Mouse (Mus musculus) gastrocnemius, postnatal 10 days (tissue): ENCODE data around the gene Gramd1a. TPM values are rescaled to one million over a fixed set of nuclear protein-coding genes. Genes with fewer than 3 reads are reported as not detected.

ENCODE experiments used
- DNase-seq: peaks from one replicate; pipeline ENCODE4 v3.0.0; 2021; ENCODE audit warnings: mixed read lengths
- total RNA-seq, 2 experiments: library from RNA; stranded (reverse); gene quantifications; 2 replicates each; pipeline ENCODE4 v1.2.3; 2021

Gene Gramd1a
- total RNA-seq, 2 experiments from 2014 or later = 35.0 to 35.8 TPM

DNA sequence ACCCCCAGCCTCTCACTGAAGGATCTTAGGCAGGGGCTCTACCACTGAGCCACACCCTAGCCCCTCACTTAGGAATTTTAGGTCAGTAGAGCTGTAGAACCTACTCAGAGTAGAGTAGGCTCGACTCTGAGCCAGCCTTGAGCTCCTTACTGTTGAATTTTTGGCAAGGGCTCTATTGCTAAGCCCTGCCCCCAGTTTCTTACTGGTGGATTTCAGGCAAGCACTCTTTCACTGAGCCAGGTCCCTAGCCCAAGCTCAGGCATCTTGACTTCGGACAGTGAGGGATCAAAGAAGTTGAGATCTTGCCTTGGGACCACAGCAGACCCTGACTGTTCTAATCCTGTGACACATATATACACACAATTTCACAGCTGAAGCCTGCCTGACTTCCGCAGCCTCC, 32.0 kb downstream of the Gramd1a start:
- DNase-seq = no peak

DNA sequence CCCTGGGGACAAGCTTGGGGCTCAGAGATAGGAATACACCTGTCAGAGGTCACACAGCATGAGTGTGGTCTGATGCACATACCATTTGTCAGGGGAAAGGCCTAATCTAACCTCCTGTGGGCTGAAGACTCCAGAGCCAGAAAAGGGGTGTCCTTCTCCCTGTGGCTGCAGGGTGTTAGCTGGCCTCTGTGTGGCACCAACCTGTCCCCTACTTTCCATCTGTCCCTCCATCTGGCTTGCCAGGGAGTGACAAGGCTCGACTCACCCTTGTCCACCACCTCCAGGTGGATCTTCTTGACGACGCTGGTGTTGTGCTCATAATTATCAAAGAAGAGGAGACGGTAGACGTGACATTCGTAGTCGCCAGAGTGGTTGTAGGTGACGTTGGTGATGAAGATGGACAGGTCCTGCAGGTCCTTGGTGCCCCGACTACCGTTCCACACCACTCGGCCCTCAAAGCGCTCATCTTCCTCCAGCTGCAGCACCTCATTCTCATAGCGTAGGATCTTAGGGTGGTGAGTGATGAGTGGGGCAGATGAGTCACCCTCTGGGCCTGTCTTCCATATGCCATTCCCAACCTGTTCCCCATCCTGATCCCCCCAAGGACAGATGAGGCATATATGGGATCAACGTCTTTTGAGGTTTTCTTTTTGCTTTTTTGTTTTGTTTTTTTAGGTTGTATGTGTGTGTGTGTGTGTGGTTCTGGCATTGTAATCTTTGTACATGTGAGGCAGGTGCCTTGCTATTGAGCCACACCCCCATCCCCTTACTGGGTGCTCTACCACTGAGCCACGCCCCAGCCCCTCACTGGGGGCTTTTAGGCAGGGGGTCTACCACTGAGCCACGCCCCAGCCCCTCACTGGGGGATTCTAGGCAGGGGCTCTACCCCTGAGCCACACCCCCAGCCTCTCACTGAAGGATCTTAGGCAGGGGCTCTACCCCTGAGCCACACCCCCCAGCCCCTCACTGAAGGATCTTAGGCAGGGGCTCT, 32.8 kb downstream of the Gramd1a start:
- DNase-seq = no peak

DNA sequence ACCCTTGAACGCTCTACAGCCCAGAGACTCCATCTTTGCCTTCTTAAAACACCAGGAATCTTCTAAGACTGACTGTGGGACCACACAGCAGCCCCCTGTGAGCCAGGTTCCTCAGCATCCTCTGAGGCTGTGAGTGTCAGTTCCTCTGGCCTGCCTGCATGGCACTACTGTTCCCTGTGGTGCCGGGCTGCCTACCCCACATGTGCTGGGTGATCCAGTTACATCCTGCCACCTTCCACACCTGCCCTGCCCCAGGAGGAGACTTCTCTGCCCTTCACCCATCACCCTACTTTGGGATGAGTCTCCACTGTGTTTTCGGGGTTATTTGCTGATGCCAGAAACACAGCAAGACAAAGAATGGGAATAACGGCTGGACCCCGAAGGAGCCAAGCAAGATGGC, 36.1 kb downstream of the Gramd1a start:
- DNase-seq = no peak

DNA sequence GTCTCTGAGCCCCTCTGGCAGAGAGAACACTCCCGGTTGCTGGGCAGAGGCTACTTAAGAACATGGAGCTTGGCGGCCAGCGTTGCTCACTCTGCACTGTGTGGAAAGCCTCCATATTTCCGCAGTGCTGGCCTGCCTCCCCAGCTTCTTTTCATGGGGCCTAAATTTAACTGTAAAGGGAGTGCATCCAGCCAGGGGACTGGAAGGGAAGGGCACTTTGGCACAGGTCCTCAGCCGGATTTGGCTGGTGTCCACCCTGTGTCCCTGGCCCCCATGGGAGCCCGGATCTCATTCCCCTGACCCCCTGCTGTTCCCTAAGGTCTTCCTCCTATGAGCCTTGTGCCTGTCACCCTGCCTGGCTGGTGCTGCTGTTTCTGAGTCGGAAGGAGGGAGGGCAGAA, 37.2 kb downstream of the Gramd1a start:
- DNase-seq = peak; percentile 65

DNA sequence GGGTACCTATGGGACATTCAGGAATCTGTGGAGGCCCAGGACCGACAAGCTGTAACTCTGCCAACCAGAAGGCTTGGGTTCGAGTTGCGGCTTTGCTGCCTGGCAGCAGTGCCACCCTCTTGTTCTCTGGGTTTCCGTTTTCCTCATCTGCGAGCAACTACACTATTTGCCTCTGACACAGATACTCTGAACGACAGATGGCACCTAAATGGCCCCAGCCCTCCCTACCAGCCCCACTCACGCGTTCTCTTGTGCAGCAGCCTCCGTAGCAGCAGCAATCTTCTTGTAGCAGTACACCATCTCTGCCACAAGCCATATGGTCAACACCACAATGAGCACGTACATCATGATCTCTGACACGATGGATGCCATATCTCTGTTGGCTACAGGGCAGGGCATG, 38.2 kb downstream of the Gramd1a start:
- DNase-seq = no peak

DNA sequence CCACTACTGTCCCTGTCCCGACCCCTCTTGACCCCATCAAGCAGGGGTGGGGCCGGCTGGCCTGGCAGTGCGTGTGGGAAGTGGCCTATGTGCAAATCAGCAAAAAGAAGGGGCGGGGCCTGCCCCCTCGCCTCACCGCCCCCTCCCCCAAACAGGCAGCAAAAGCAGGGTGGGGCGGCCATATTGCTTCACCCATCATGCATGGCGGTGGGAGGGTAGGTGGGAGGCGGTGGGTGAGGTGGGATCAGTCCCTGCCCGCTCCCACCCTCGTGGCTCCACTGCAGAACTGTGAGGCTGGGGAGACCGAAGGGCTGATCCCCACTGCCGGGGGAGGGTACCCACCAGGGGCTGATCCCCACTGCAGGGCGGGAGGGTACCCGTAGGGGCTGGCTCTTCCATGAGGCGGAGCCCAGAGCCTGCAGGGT, 39.0 kb downstream of the Gramd1a start:
- DNase-seq = no peak

DNA sequence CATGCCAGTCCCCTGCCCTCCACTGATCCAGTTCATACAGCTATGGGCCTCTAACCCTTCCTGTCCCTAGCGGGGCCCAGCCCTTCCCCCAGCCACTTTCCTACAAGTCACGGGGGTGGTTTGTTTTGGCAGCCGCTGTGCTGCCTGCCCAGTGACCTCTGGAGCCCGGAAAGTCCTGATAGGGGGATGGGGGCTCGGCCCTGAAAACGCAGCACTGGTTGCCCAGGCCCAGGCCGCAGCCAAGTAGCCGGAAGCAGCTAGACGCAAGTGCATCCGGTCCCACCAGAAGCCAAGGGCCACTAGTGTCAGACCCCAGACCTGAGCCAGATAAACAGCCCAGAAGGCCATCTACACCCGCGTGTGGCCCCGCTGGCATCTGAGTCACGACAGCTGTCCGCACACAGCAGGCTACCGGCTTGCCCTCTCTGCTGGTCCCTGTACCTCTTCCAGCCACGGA, 40.1 kb downstream of the Gramd1a start:
- DNase-seq = peak; percentile 65

DNA sequence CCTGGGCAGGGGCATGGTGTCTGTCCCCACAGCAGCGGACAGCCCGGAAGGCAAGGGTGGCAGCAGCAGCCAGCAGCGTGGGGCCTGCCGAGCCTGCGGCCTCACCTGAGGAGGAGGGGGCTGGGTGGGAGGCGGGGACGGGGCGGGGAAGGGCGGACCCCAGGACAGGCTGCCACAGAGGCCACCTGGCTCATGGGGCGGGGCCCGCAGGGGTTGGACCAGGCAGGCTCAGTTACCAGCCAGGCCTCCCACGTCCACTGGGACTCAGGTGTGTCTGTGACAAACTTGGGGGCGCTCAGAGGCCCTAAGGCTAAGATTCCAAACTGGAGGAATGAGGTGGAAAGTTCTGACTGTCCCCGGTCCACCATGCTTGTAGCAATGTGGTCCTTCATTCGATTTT, 40.5 kb downstream of the Gramd1a start, which contains the start of gene Hpn:
TSS of gene Hpn (minus strand) at position 109 of the 400 bp plus-strand sequence.
- no peak for DNase-seq

DNA sequence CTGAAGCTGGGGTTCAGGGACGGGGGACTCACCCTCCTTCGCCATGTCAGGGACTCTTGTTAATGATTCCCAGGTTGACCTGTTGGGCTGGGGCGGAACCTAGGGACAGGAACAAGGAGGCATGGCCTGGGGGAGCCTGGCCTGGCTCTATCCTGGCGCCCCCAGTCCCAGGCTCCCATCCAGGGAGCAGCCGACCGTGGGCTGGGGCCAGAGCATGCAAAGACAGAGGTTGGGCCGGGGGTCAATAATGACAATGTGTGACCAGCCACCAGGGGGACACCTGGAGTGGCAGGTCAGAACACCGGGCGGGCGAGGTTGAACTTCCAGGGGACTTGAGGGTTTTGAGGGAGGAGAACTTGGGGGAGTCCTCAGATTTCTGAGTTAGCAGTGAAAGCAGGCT, 41.0 kb downstream of the Gramd1a start:
- no peak for DNase-seq

DNA sequence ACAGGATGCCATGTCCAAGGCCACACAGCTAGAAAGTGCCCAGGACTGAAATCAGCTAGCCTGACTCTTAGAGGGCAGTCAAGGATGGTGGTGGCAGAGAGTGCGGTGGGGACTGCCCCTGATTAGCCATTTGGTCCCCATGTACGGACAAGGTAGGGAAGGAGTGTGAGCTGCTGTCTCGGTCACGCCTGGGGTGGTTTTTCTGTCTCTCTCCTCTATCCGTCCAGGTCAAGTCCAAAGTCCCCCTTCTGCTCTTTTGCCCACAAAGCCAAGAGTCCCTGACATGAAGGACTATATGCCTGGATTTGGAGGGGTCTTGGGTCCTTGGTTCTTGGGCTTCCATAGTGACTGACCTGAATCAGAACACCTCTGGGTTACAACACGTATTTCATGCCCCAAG, 41.9 kb downstream of the Gramd1a start:
- DNase-seq = no peak

DNA sequence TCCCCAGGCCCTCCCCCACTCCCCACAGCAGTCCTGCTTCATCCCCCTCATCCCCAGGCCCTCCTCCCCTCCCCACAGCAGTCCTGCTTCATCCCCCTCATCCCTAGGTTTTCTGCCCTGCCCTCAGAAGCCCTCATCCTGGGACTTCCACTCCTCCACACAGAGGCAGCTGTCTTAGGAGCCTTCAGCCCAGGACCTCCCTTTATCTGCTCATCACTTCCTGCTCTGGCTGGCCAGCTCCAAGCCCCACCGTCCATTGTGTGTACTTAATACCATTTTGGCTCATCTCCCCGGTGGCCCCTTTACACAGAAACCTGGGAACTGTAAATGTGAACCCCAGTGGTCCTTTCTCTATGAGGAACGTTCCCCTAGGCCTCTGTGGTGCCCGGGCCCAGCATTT, 43.7 kb downstream of the Gramd1a start:
- DNase-seq = no peak

DNA sequence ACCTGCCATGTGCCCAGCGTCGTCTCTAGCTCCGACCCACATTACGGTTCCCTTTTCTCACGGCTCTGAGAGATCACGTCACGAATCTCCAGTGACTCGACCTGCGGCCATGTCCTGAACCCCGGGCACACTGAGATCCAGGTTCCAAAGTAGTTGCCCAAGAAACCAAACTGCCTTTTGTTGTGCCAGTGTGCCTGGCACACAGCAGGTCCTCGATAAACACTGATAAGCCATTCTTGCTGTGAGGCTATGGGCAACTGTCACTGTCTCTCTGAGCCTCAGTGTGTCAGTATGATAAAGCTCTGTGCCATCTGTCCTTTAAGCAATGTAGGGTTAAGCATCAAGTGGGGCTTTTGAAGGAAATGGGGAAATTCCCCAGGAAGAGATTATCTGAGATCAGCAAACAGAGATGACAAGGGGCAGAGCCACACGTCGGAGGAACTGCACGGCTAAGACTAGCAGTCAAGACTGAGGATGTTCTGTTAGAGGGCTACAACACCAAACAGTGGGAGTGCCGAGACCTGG, 44.8 kb downstream of the Gramd1a start:
- DNase-seq = no peak

DNA sequence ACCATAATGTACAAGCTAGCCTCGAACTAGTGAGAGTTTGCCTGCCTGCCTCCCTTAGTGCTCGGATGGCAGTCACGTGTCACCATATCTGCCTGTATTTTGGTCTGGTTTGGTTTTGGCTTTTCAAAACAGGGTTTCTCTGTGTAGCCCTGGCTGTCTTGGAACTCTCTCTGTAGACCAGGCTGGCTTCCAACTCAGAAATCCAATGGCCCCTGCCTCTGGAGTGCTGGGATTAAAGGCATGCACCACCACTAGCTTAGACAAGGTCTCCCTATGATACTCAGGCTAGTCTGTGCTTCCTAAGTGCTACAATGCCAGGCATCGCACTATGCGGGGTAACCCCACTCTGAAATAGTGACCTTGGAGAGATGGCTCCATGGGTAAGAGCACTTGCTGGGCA, 45.9 kb downstream of the Gramd1a start:
- DNase-seq = no peak

DNA sequence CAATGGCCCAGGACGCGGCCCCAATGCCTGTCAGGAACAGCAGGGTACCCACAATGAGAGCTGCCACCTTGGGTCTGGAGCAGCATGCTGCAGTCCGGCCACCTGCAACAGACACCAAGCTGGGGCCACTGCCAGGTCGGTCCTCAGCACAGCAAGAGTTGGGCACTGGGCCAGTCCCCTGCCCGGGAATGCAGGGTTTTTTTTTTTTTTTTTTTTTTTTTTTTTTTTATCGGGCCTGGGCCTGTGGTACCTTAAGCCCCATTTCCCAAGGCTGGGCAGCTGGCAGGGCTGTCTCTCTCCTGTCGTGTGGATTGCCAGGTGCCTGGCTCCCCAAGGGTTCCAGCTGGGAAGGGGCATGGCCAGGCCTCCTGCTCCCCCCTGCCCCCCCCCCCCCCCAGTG, 46.6 kb downstream of the Gramd1a start:
- peak; percentile 72 for DNase-seq

DNA sequence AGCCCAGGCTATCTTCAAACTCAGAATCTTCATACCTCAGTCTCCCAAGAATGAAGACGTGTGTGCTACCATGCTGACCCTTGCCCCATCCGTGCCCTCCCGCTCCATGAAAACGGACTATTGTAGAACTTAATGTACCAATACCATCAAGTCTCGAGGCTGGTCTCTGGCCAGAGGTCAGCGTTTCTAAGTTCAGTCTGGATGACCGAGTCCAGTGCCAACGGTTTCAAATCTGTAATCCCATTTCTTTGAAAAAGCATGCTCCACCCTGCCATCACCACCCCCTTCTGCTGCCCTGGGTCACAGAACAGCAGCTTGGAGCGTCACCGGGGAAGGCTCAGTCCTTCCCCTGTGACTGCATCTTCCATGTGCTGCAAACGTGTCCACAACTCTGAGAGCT, 47.9 kb downstream of the Gramd1a start:
- no peak for DNase-seq

DNA sequence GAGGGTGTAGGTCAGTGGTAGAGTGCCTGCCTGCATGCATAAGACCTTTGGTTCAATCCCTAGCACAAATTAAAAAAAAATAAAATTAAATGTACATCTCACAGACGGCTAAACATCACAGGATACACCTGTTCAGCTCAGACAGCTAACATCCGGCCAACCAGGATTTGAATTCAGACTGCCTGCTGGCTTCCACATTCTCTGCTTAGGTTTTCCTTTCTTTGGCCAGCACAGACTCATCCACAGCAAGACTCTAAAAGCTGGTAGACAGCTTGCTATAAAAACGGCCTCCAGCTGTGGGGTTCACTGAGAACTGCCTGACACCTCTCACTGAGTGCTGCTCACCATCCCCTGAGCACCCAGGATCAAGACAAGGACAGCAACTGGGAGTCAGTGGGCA, 49.5 kb downstream of the Gramd1a start:
- DNase-seq = no peak

DNA sequence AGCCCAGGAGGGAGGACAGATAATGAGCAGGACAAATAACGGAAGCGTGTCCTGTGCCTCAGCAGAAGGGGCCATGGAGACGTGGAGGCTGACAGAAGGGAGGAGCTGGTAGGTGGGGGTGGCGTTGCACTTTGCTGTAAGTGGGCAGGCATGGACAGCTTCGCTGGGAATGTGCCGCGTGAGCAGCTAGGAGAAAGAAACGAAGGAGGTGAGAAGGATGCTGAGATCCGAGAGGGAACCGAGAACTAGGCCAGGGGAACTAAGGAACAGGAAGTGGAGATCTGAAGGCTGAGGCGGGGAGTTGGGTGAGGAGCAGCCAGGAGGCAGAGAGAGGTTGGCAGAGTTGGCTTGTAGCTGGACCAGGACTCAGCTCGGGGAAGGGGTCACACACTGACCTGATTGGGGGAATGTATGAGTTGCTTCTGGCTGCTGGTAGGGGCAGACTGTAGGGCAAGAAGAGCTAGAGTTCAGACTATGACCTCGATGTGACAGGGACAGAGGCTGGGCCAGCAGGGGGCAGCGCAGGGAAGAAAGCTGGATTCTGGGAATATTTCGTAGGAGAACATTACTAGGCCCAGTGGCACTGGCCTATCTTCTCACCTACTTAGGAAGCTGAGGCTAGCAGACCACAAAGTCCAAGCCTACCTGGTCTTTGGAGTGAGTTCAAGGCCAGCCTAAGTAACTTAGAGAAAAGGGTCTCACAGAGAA, 50.5 kb downstream of the Gramd1a start:
- DNase-seq = peak; percentile 84

DNA sequence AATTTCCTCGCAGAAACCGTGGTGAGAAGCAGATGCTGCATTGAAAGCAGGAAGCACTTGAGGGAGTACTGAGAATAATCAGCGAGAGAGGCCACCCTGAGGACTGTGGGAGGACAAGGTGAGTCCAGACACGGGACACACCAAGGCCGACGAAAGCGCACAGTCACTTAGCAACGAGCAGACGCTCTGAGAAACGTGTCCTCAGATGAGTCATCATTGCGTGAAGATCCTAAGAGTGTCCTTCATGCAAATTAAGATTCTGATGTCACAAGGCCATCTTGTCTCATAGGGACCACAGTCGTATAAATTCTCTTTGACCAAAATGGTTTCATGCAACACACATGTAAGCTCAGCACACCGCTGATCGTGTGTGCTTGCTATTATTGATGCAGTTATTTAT, 54.9 kb downstream of the Gramd1a start:
- DNase-seq = no peak

DNA sequence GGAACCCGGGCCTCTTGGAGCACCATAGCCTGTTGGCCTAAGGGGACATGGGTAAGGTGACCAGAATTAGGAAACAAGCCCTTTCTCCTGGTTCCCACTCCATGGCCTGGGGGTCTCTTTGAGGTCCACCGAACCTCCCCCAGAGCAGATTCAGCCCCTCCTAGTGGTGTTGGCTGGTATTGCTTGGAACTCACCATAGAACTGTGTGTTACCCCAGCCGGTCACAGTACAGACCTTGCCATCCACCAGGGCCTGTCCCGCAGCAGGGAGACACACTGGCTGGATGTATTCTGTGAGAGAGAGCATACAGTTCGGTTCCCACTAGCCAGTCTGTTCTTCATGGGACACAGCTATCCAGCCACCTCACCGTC, 56.1 kb downstream of the Gramd1a start:
- no peak for DNase-seq

DNA sequence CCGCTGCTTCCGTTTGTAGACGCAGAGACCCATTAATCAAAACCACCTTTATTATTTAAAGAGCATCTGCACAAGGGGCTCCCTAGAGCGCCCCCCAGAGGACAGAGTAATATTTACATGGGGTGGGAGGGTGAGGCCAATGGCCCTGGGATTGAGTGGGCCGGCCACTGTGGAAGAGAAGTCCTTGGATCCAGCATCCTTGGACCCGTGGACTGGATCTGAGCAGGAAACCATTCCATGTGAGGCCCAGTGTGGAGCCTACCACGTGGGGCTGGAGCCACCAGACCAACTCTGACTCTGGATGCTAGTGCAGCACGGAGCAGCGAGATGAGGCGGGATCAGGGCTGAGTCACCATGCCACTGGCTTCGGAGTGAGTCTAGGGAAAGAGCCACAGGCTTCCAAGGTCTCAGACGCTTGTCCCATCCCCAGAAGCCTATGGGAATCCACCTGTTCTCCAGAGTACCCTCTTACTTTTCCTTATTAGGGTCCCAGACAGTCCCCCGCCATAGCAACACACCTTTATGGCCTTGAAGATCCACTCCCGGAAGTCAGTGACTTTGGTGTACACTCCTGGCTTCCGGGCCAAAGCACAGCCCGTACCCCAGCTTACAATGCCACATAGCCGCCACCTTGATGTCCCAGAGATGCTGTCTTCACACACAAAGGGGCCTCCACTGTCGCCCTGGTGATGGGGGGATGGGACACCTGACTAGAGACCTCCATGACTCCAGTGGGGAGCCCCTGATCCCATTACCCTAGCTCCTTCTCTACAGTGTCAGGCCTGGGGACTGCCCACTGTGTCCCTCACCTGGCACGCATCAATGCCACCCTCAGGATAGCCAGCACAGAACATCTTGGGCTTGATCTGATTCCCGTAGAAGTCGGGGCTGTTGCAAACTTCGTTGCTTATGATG, 56.7 kb downstream of the Gramd1a start:
- DNase-seq = no peak

DNA sequence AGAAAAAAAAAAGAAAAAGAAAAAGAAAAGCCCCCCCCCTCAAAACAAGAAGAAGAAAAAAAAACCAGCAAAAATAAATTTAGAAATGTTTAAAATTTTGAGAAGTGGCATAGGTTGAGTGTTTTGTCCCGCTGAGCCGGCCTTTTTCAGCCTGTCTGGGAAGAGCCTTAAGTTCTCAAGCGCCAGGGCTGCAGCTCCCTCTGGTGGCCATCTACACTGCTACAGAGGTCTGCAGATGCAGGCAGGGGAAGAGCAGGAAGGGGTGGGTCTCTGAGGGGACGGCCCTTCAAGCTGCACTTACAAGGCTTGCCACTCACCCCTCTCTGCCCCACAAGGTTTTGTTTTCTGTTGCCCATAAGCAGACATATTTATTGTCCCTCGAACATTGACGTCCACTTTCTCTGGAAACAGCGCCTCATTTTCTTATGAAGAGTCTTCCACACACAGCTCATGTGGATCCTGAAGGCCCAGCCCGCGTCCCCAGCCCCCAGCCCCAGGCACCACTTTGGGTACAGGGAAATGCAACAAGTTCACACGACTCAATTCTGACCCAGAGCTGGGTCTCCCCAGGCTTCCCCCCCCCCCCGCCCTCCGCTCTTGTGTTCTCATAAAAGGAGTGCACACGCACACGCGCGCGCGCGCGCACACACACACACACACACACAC, 58.0 kb downstream of the Gramd1a start:
- DNase-seq = peak; percentile 92
